Mouse (Mus musculus) C2C12 (cell line): ENCODE measurements at regions not wholly inside any gene's neighbourhood (a gene's known extent, or its start where the extent isn't known, plus 50 kb on each side); places are given as distances from the start of the nearest gene placed in this dataset.

Source experiments
- CEBPB ChIP-seq: IDR thresholded peaks from one replicate; pipeline ENCODE4 v1.6.1; 2011; ENCODE audit warnings: low read depth, mild to moderate bottlenecking, control low read depth, moderate library complexity
- CTCF ChIP-seq: IDR thresholded peaks from one replicate; pipeline ENCODE4 v1.5.1; 2011; ENCODE audit not compliant: control insufficient read depth, insufficient read depth, insufficient read length

GRCm38 (mm10) chr19:27566929-27567328 is 137.3 kb upstream of the Pum3 start:
- TF ChIP-seq CTCF (no peak), CEBPB (no peak)
